Mouse (Mus musculus) E14TG2a.4 (cell line): Measurements from ENCODE around the gene Ubald1.

Experiments
- H3K27me3 ChIP-seq: 2 replicates; pipeline ENCODE4 v1.6.1; 2014; ENCODE audit warnings: low read length, control low read depth; ENCODE audit not compliant: insufficient read depth
- H3K36me3 ChIP-seq: 2 replicates; pipeline ENCODE4 v1.6.1; 2014; ENCODE audit warnings: low read length, control low read depth; ENCODE audit not compliant: insufficient read depth
- H3K4me1 ChIP-seq: replicated peaks from 2 replicates; pipeline ENCODE4 v1.6.1; 2014; ENCODE audit warnings: low read depth, low read length, control low read depth
- H3K4me3 ChIP-seq: replicated peaks from 2 replicates; pipeline ENCODE4 v1.5.1; 2014; ENCODE audit warnings: mild to moderate bottlenecking, low read length
- H3K9me3 ChIP-seq: 2 replicates; pipeline ENCODE4 v1.6.1; 2014; ENCODE audit warnings: low read length, control low read depth
- CTCF ChIP-seq: conservative IDR thresholded peaks from 2 replicates; pipeline ENCODE4 v1.5.1; 2014; ENCODE audit warnings: low read length
- NANOG ChIP-seq: IDR thresholded peaks from 2 replicates; pipeline ENCODE4 v1.6.1; 2014; ENCODE audit warnings: borderline replicate concordance, low read length, mixed read lengths
- POU5F1 ChIP-seq: IDR thresholded peaks from 2 replicates; pipeline ENCODE4 v1.6.1; 2014; ENCODE audit warnings: low read length, borderline replicate concordance

Ubald1 gene

GRCm38 (mm10) chr16:4829271-4829900, 50.7 kb downstream of the Ubald1 start:
- Histone ChIP-seq H3K4me3 (no peak overlapping the region), H3K4me1 (no peaks in the 10 kb centered on the region), H3K36me3 (no peaks in the 10 kb centered on the region), H3K9me3 (peaks cover 10% of the 10 kb centered on the region; the same call in 1 of the 2 replicates), H3K27me3 (0 out of 2 replicates have a peak, but pooled peaks cover 3% of the 10 kb centered on the region)
- TF ChIP-seq CTCF (no peak), NANOG (no peak), POU5F1 (no peak)

- no peak overlapping the region for H3K4me3 ChIP-seq
Measured at GRCm38 (mm10) chr16:4827639-4828038, 52.5 kb downstream of the Ubald1 start.

More at GRCm38 (mm10) chr16:4827639-4828038, 52.5 kb downstream of the Ubald1 start:
- Histone ChIP-seq H3K4me1 (no peaks in the 10 kb centered on the region), H3K27me3 (no peaks in the 10 kb centered on the region), H3K9me3 (peaks cover 28% of the 10 kb centered on the region), H3K36me3 (no peaks in the 10 kb centered on the region)
- TF ChIP-seq CTCF (no peak), POU5F1 (0 out of 2 replicates have a peak, but pooled peaks have one; percentile 4), NANOG (no peak)
